Mouse (Mus musculus): Measurements from ENCODE around the gene Erf. TPM values are rescaled to one million over a fixed set of nuclear protein-coding genes. Genes with fewer than 3 reads are reported as not detected.
A peak's percentile ranks its signal among the peaks of the same experiment; 100 is the strongest.

Gene Erf
- total and polyA plus RNA-seq, 2 experiments from 2014 or later = 3.7 to 11.8 TPM

DNA sequence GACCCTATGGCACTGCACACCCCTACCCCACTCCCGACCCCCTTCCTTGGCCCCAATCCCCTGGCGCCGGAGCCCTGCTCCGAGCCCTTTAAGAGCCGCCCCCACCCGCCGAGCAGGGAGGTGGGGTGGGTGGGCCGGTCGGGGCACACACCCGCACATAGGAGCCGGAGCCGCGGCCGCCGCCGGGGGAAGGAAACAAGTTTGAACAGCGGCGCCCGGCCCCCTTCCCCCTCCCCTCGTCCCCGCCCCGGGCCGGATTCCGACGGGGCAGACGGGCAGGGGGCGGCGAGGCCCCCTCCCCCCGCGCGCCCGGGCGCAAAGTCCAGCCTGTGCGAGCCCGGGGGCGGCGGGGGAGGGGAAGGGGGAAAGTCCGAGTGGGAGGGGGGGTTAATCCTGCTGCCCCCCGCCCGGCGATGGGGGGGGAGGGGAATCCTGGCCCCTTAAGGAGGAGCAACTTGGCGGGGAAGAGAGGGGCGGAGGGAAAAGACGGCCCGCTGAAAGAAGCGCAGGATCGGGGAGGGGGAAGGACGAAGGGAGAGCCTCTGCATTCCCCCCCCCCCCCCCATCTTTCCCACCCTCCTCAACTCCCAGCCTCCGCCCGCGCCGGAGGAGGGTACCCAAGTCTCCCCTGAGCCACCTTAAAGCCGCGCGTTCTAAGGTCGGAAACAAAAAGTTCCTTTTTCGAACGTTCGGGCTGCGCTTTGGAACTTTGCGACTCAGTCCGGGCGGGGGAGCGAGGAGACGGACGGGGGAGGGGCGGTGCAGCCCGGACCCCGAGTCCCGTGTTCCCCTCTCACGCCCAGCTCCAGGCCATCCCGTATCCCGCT lies 1.0 kb downstream of the Erf start:
- DNase-seq (peak; percentile 78), ATAC-seq (peak; percentile 18)
- peak overlapping the region; percentile 85 for H3K4me2 ChIP-seq (ENCODE audit: low read depth)
- H3K4me1 ChIP-seq (ENCODE audit: insufficient read depth) = peaks cover 36% of the 10 kb centered on the region
- peak overlapping the region; percentile 69 for H3K9ac ChIP-seq
- no peaks in the 10 kb centered on the region for H3K27me3 ChIP-seq (ENCODE audit: insufficient read depth, low read length)
- no peaks in the 10 kb centered on the region for H3K9me3 ChIP-seq (ENCODE audit: low read length)
- peaks cover 10% of the 10 kb centered on the region; the same call in 1 of the 2 replicates for H3K36me3 ChIP-seq (ENCODE audit: insufficient read depth)
- no peak for TF ChIP-seq CTCF (IDR thresholded peaks at IDR 0.05; ENCODE audit: low read depth)
- peak overlapping the region; percentile 87 for H3K4me3 ChIP-seq (ENCODE audit: low read depth, low read length)
- WGBS = under 1% methylated on average over 33 of the region's 73 CpGs
- H3K27ac ChIP-seq (ENCODE audit: low read depth, low read length) = peak overlapping the region; percentile 96

DNA sequence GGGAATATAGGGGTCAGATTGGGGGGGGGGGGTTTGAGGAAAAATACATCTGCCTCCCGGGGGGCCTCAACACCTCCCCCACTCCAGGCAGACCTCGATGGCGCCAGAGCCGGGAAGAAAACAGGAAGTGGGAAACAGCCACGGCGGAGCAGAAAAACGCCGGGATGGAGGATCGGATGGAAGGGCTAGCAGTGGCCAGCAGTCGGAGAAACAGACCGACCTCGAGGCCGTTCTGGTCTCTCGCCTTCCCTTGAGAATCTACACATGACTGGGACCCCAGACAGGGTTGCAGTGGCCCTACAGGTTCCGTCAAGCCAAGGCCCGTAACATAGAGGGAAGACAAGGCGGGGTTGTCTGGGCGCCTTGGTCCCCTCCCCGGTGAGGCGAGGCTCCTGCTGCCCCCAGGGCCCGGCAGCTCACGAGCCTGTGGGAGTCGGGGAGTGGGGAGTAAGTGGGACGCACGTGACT lies 1.7 kb downstream of the Erf start:
- Histone ChIP-seq H3K36me3 (ENCODE audit: insufficient read depth) (peaks cover 11% of the 10 kb centered on the region; the same call in 1 of the 2 replicates), H3K4me2 (ENCODE audit: low read depth) (peak overlapping the region; percentile 85), H3K4me1 (ENCODE audit: insufficient read depth) (peaks cover 36% of the 10 kb centered on the region), H3K27ac (ENCODE audit: low read depth, low read length) (peak overlapping the region; percentile 96), H3K4me3 (ENCODE audit: low read depth, low read length) (peak overlapping the region; percentile 87), H3K9me3 (ENCODE audit: low read length) (no peaks in the 10 kb centered on the region), H3K9ac (peak overlapping the region; percentile 69), H3K27me3 (ENCODE audit: insufficient read depth, low read length) (no peaks in the 10 kb centered on the region)
- ATAC-seq = no peak
- no peak for DNase-seq
- TF ChIP-seq CTCF (IDR thresholded peaks at IDR 0.05; ENCODE audit: low read depth) = no peak
- 0% methylated on average over 25 of the region's 25 CpGs for WGBS

DNA sequence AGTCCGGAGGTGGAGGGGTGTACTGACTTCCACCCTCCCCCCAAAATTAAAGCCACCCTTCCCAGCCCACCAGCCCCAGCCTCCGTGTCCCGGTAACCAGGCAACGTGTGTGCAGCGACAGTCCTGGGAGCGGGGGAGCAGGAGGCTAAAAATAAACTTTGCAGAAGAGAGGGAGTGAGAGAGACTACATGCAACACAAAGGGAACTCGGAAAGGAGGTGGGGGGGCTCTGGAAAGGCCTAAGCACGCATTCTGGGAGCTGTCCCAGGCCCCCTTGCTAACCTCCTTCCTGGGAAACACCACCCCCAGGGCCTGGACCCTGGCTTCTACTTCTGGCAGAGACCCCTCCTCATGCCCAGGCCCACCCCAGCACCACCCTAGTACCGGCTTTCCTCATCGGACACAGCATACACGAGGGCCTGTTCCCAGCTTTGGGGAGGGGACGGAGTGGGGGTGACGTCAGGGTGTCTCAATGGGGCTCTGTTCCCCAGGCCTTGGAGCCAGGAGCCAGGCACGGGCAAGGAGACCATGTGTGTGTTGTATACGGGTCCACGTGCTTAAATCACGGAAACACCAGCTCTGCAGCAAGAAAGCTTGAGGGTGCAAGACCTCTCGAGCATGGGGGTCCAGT lies 2.4 kb downstream of the Erf start:
- Histone ChIP-seq H3K27me3 (ENCODE audit: insufficient read depth, low read length) (no peaks in the 10 kb centered on the region), H3K9me3 (ENCODE audit: low read length) (no peaks in the 10 kb centered on the region), H3K27ac (ENCODE audit: low read depth, low read length) (peak overlapping the region; percentile 96), H3K9ac (peak overlapping the region; percentile 69), H3K4me3 (ENCODE audit: low read depth, low read length) (peak overlapping the region; percentile 87), H3K4me2 (ENCODE audit: low read depth) (peak overlapping the region; percentile 85), H3K36me3 (ENCODE audit: insufficient read depth) (peaks cover 11% of the 10 kb centered on the region; the same call in 1 of the 2 replicates), H3K4me1 (ENCODE audit: insufficient read depth) (peaks cover 36% of the 10 kb centered on the region)
- no peak for TF ChIP-seq CTCF (IDR thresholded peaks at IDR 0.05; ENCODE audit: low read depth)
- 4% methylated on average over 18 of the region's 18 CpGs for WGBS
- ATAC-seq (peak; percentile 67), DNase-seq (peak; percentile 82)

DNA sequence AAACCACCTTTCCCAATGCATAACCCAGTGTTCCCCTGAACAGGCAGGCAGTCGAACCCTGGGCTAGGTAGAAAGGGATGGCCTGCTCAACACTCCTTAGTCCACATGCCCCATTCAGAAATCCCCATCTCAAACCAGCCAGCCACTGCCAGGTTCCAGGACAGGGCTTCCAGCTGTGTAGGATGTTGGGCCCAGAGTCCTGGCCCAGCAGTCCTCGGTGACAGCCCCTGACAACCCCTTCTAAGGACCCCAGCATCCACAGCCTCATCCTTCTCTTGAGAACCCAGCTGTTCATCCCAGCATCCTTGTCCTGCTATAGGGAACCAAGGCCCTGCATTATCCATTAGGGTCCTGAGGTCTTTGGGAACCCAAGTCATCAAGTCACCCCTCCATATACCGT lies 3.1 kb downstream of the Erf start:
- Histone ChIP-seq H3K4me1 (ENCODE audit: insufficient read depth) (peaks cover 36% of the 10 kb centered on the region), H3K27me3 (ENCODE audit: insufficient read depth, low read length) (no peaks in the 10 kb centered on the region), H3K9me3 (ENCODE audit: low read length) (no peaks in the 10 kb centered on the region), H3K9ac (peak overlapping the region; percentile 69), H3K36me3 (ENCODE audit: insufficient read depth) (peaks cover 11% of the 10 kb centered on the region; the same call in 1 of the 2 replicates), H3K4me3 (ENCODE audit: low read depth, low read length) (peak overlapping the region; percentile 87), H3K27ac (ENCODE audit: low read depth, low read length) (peak overlapping the region; percentile 96), H3K4me2 (ENCODE audit: low read depth) (peak overlapping the region; percentile 85)
- TF ChIP-seq CTCF (IDR thresholded peaks at IDR 0.05; ENCODE audit: low read depth) = no peak
- peak; percentile 33 for DNase-seq
- WGBS = 8% methylated on average over 3 of the region's 3 CpGs
- ATAC-seq = no peak

DNA sequence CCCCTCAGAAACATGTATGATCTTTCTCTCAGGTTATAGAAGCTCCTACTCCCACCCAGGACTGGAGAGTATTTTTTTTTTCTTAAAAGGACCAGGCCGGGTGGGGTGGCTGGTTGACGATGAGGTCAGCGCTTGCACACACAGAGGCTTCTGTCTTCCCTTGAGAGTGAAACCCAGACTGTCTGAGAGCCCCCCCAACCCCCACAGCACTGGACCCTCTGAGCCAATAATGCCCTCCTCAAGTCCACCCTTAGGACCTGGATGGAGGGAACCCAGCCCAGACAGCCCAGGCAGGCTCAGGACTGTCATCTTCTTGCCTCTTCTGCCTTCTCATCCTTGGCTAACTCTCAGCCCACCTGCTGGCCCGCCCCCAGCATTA lies 3.8 kb downstream of the Erf start:
- Histone ChIP-seq H3K4me3 (ENCODE audit: low read depth, low read length) (peak overlapping the region; percentile 87), H3K9ac (peak overlapping the region; percentile 69), H3K36me3 (ENCODE audit: insufficient read depth) (peaks cover 11% of the 10 kb centered on the region; the same call in 1 of the 2 replicates), H3K4me2 (ENCODE audit: low read depth) (peak overlapping the region; percentile 85), H3K9me3 (ENCODE audit: low read length) (no peaks in the 10 kb centered on the region), H3K4me1 (ENCODE audit: insufficient read depth) (peaks cover 31% of the 10 kb centered on the region), H3K27me3 (ENCODE audit: insufficient read depth, low read length) (no peaks in the 10 kb centered on the region), H3K27ac (ENCODE audit: low read depth, low read length) (peak overlapping the region; percentile 96)
- WGBS = 25% methylated on average over 4 of the region's 4 CpGs
- DNase-seq (peak; percentile 48), ATAC-seq (no peak)
- no peak for TF ChIP-seq CTCF (IDR thresholded peaks at IDR 0.05; ENCODE audit: low read depth)

DNA sequence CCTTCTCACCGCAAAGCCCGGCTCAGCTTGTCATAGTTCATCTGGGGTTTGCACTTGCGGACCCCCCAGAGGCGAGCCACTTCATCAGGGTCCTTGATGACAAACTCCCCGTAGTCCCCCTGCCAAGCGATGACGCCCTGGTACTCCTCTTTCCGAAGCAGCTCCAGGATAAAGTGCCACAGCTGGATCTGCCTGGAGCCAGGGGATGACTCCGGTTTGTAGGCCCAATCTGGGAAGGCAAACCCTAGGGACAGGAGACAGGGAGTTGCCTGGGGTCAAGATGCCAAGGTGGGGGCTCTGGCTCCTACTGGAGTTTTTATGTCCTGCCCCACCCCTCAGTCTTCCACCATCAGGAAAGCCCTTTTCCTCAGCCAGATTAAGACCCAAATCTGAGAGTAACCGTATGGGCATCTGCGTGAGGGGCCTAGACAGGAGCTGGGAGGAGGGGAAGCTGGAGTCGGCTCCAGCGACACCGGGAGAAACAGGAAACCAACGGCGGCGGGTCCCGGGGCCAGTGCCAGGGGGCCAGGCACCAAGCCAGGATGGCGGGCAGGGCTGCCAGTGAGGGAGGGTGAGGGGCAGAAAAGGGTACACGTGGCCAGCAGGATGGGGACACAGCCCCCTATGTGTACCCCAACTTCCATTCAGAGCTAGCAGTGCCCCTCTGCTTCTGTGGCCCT lies 4.3 kb downstream of the Erf start:
- no peak for TF ChIP-seq CTCF (IDR thresholded peaks at IDR 0.05; ENCODE audit: low read depth)
- 47% methylated on average over 20 of the region's 20 CpGs for WGBS

More for the DNA sequence above, 4.3 kb downstream of the Erf start:
- H3K9ac ChIP-seq = peak overlapping the region; percentile 69
- no peaks in the 10 kb centered on the region for H3K27me3 ChIP-seq (ENCODE audit: insufficient read depth, low read length)
- H3K4me2 ChIP-seq (ENCODE audit: low read depth) = peak overlapping the region; percentile 85
- ATAC-seq = no peak
- H3K36me3 ChIP-seq (ENCODE audit: insufficient read depth) = peaks cover 11% of the 10 kb centered on the region; the same call in 1 of the 2 replicates
- peaks cover 27% of the 10 kb centered on the region for H3K4me1 ChIP-seq (ENCODE audit: insufficient read depth)
- peak; percentile 54 for DNase-seq
- H3K27ac ChIP-seq (ENCODE audit: low read depth, low read length) = peak overlapping the region; percentile 96
- H3K9me3 ChIP-seq (ENCODE audit: low read length) = no peaks in the 10 kb centered on the region
- H3K4me3 ChIP-seq (ENCODE audit: low read depth, low read length) = peak overlapping the region; percentile 87; the same call in 1 of the 2 replicates
